22 mouse cellular contexts compared by ENCODE assay signal in genomic region chr5:52294466-52294865, GRCm38 (mm10).
A peak's percentile ranks its signal among the peaks of the same experiment; 100 is the strongest.
DNase-seq lines count a peak whose midpoint lies in the region; ATAC-seq and TF ChIP-seq lines count a peak whose summit lies in the region.
"Had no signal": no experiment of that assay in that cellular context is flagged by ENCODE, and none has a peak within 500 bp of the region (broad histone marks: within the 10 kb centered on the region; RNA-seq: fewer than 3 reads in every experiment).

No protein-coding gene starts in this region.

- H3K4me3 ChIP-seq in hindbrain, embryonic 16.5 days (ENCODE audit: low read length), result no peak overlapping the region
- no peak overlapping the region for H3K4me3 ChIP-seq in hindbrain, embryonic 14.5 days (replicated peaks; ENCODE audit: low read length)
- no peak overlapping the region for H3K4me3 ChIP-seq in heart, adult 2 months
- H3K4me3 ChIP-seq in heart, embryonic 13.5 days, result no peak overlapping the region
- H3K4me3 ChIP-seq: embryonic facial prominence, embryonic 15.5 days; forebrain, embryonic 15.5 days; hindbrain, embryonic 15.5 days; intestine, embryonic 15.5 days; limb, embryonic 12.5 days; liver, embryonic 12.5 days; midbrain, embryonic 13.5 days had no signal

- no peak overlapping the region for H3K4me2 ChIP-seq in hindbrain, embryonic 16.5 days (ENCODE audit: low read length)
- H3K4me2 ChIP-seq in hindbrain, embryonic 14.5 days (replicated peaks), result no peak overlapping the region
- peak overlapping the region; percentile 50 for H3K4me2 ChIP-seq in heart, embryonic 13.5 days
- H3K4me2 ChIP-seq: embryonic facial prominence, embryonic 15.5 days; forebrain, embryonic 15.5 days; hindbrain, embryonic 15.5 days; intestine, embryonic 15.5 days; limb, embryonic 12.5 days; liver, embryonic 12.5 days; midbrain, embryonic 13.5 days had no signal

- H3K27ac ChIP-seq in hindbrain, embryonic 16.5 days (ENCODE audit: low read depth, low read length), result no peak overlapping the region
- H3K27ac ChIP-seq in hindbrain, embryonic 14.5 days, result no peak overlapping the region
- peak overlapping the region; percentile 77 for H3K27ac ChIP-seq in heart, adult 2 months
- H3K27ac ChIP-seq in heart, embryonic 13.5 days (replicated peaks), result peak overlapping the region; percentile 80
- H3K27ac ChIP-seq: embryonic facial prominence, embryonic 15.5 days; forebrain, embryonic 15.5 days; hindbrain, embryonic 15.5 days; intestine, embryonic 15.5 days; limb, embryonic 12.5 days; liver, embryonic 12.5 days; midbrain, embryonic 13.5 days had no signal

- WGBS in hindbrain, embryonic 16.5 days, result 55% methylated on average over 8 of the region's 8 CpGs
- WGBS in hindbrain, embryonic 14.5 days, result 54% methylated on average over 8 of the region's 8 CpGs
- 19% methylated on average over 8 of the region's 8 CpGs for WGBS in heart, adult 2 months
- WGBS in heart, embryonic 13.5 days, result 20% methylated on average over 8 of the region's 8 CpGs

- no peak overlapping the region for H3K9ac ChIP-seq in hindbrain, embryonic 16.5 days (ENCODE audit: low read depth, low read length)
- H3K9ac ChIP-seq in hindbrain, embryonic 14.5 days, result no peak overlapping the region
- peak overlapping the region; percentile 42; the same call in 1 of the 2 replicates for H3K9ac ChIP-seq in heart, adult 2 months (ENCODE audit: low read depth, low read length)
- H3K9ac ChIP-seq in heart, embryonic 13.5 days, result no peak overlapping the region
- H3K9ac ChIP-seq: embryonic facial prominence, embryonic 15.5 days; forebrain, embryonic 15.5 days; hindbrain, embryonic 15.5 days; intestine, embryonic 15.5 days; limb, embryonic 12.5 days; liver, embryonic 12.5 days; midbrain, embryonic 13.5 days had no signal

- no peaks in the 10 kb centered on the region for H3K79me2 ChIP-seq in heart, adult 2 months (replicated peaks; ENCODE audit: control insufficient read depth, insufficient read depth, low read length)

- DNase-seq in hindbrain, embryonic 14.5 days (ENCODE audit: low spot score), result no peak
- DNase-seq in heart, adult 2 months, result peak in 1 of 2 experiments; percentile 22
- peak; percentile 29 for DNase-seq in heart, postnatal 4 days
- DNase-seq in embryo, embryonic 9.5 days (ENCODE audit: extremely low spot score), result no peak
- no peak for DNase-seq in right cerebral cortex, postnatal 25 days
- DNase-seq: adrenal gland, postnatal 14 days; cerebellum, adult 9-10 months; gastrocnemius, postnatal 14 days; kidney, adult 8-10 months; kidney, postnatal 36 days; lung, adult 18-20 months; lung, postnatal 10 days; thymus, postnatal 36 days had no signal

- no peaks in the 10 kb centered on the region for H3K27me3 ChIP-seq in hindbrain, embryonic 16.5 days (replicated peaks; ENCODE audit: control insufficient read depth, insufficient read depth, low read length)
- no peaks in the 10 kb centered on the region for H3K27me3 ChIP-seq in hindbrain, embryonic 14.5 days (ENCODE audit: control insufficient read depth, insufficient read depth, low read length)
- no peaks in the 10 kb centered on the region for H3K27me3 ChIP-seq in heart, adult 2 months (ENCODE audit: control insufficient read depth, insufficient read depth, low read length)
- H3K27me3 ChIP-seq in heart, embryonic 13.5 days (replicated peaks), result no peaks in the 10 kb centered on the region
- H3K27me3 ChIP-seq: embryonic facial prominence, embryonic 15.5 days; forebrain, embryonic 15.5 days; hindbrain, embryonic 15.5 days; intestine, embryonic 15.5 days; limb, embryonic 12.5 days; liver, embryonic 12.5 days; midbrain, embryonic 13.5 days had no signal

- no peaks in the 10 kb centered on the region for H3K36me3 ChIP-seq in hindbrain, embryonic 16.5 days (ENCODE audit: control insufficient read depth, insufficient read depth, low read length)
- no peaks in the 10 kb centered on the region for H3K36me3 ChIP-seq in hindbrain, embryonic 14.5 days (replicated peaks; ENCODE audit: control insufficient read depth, insufficient read depth)
- H3K36me3 ChIP-seq in heart, adult 2 months (ENCODE audit: control insufficient read depth, insufficient read depth, low read length), result peaks cover 3% of the 10 kb centered on the region; the same call in 1 of the 2 replicates
- H3K36me3 ChIP-seq in heart, embryonic 13.5 days, result no peaks in the 10 kb centered on the region
- H3K36me3 ChIP-seq: embryonic facial prominence, embryonic 15.5 days; forebrain, embryonic 15.5 days; hindbrain, embryonic 15.5 days; intestine, embryonic 15.5 days; limb, embryonic 12.5 days; liver, embryonic 12.5 days; midbrain, embryonic 13.5 days had no signal

- H3K9me3 ChIP-seq in hindbrain, embryonic 16.5 days (ENCODE audit: control insufficient read depth, low read length), result 0 out of 2 replicates have a peak, but pooled peaks cover 3% of the 10 kb centered on the region
- no peaks in the 10 kb centered on the region for H3K9me3 ChIP-seq in hindbrain, embryonic 14.5 days (ENCODE audit: control insufficient read depth, low read length)
- no peaks in the 10 kb centered on the region for H3K9me3 ChIP-seq in heart, embryonic 13.5 days
- H3K9me3 ChIP-seq: embryonic facial prominence, embryonic 15.5 days; forebrain, embryonic 15.5 days; hindbrain, embryonic 15.5 days; intestine, embryonic 15.5 days; limb, embryonic 12.5 days; liver, embryonic 12.5 days; midbrain, embryonic 13.5 days had no signal

- intact Hi-C loops in heart, adult 2 months (cut with DNase I), result no loop called here

- ATAC-seq in hindbrain, embryonic 16.5 days, result peak; percentile 45; the same call in 1 of the 2 replicates
- ATAC-seq in hindbrain, embryonic 14.5 days (ENCODE audit: low FRiP score), result no peak
- no peak for ATAC-seq in heart, embryonic 13.5 days (ENCODE audit: extremely low read depth, insufficient number of reproducible peaks, low FRiP score, low TSS enrichment)
- ATAC-seq: forebrain, embryonic 15.5 days; intestine, embryonic 15.5 days; liver, embryonic 12.5 days; midbrain, embryonic 13.5 days had no signal

- no peak for TF ChIP-seq POLR2A in heart, adult 2 months (IDR thresholded peaks at IDR 0.05; ENCODE audit: insufficient read depth, low read depth, low read length)

- 0 out of 2 replicates have a peak, but pooled peaks have one; percentile 13 for TF ChIP-seq EP300 in heart, adult 2 months (IDR thresholded peaks at IDR 0.05; ENCODE audit: insufficient read depth, low read depth, low read length)

- no peaks in the 10 kb centered on the region for H3K4me1 ChIP-seq in hindbrain, embryonic 16.5 days (ENCODE audit: control insufficient read depth, insufficient read depth, low read depth, low read length)
- H3K4me1 ChIP-seq in hindbrain, embryonic 14.5 days (replicated peaks; ENCODE audit: control insufficient read depth, insufficient read depth, low read length), result 0 out of 2 replicates have a peak, but pooled peaks cover 3% of the 10 kb centered on the region
- peaks cover 2% of the 10 kb centered on the region; the same call in 1 of the 2 replicates for H3K4me1 ChIP-seq in heart, adult 2 months (ENCODE audit: control insufficient read depth, insufficient read depth, low read length)
- peaks cover 21% of the 10 kb centered on the region for H3K4me1 ChIP-seq in heart, embryonic 13.5 days
- H3K4me1 ChIP-seq: forebrain, embryonic 15.5 days; hindbrain, embryonic 15.5 days; intestine, embryonic 15.5 days; limb, embryonic 12.5 days; liver, embryonic 12.5 days; midbrain, embryonic 13.5 days had no signal

- TF ChIP-seq CTCF in heart, adult 2 months (IDR thresholded peaks at IDR 0.05), result no peak

Comparison
In these comparisons a context has a peak if more than half of its experiments do, and no peak if none do; other contexts are left out.
1. H3K27ac ChIP-seq: peak in heart, adult 2 months (single experiment) and heart, embryonic 13.5 days (single experiment); none in hindbrain, embryonic 16.5 days (single experiment) and hindbrain, embryonic 14.5 days (single experiment).